Mouse (Mus musculus): ENCODE data around the gene Ip6k3. TPM values are rescaled to one million over a fixed set of nuclear protein-coding genes. Genes with fewer than 3 reads are reported as not detected.
A peak's percentile ranks its signal among the peaks of the same experiment; 100 is the strongest.

Ip6k3 gene
- polyA plus RNA-seq, 1 experiment from 2014 or later, result 0.25 TPM

DNA sequence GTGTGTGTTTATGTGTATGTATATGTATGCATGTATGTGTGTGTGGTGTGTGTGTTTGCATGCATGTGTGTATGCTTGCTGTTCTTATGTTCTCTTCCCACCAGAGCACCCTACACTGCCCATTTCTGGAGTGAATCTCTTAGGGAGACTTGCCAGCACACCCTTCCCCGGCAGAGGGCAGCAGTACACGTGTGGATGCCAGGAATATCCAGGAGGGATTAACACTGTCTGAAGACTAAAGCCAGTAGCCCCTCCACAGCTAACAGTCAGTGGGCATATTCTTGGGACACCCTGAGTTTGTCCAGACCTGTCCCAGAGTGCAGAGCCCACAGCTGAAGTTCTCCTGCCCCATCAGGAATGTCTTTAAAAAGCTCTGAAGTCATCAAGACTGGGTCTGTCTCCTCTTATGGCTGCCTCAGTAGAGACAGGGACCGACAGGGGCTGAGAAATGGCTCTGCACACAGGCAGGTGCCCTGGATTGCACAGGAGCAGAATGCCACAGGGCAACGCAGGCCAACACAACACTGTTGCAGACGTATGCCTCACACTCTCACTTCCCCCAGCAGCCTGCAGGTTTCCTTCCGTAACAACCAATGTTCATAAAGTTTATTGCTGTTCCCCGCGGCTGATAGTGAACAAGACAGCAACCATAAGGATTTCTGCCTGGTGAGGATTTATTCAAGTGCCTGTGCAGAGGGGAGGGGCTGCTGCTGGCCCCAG is 2.4 kb downstream of the Ip6k3 start:
- Histone ChIP-seq H3K4me3 (ENCODE audit: low read depth, low read length) (no peak overlapping the region), H3K27me3 (ENCODE audit: control insufficient read depth, insufficient read depth, low read length) (no peaks in the 10 kb centered on the region), H3K9me3 (ENCODE audit: control insufficient read depth, low read length) (no peaks in the 10 kb centered on the region), H3K36me3 (ENCODE audit: control insufficient read depth, insufficient read depth, low read length) (no peaks in the 10 kb centered on the region), H3K27ac (ENCODE audit: low read depth, low read length) (no peak overlapping the region), H3K4me1 (ENCODE audit: control insufficient read depth, insufficient read depth, low read length) (no peaks in the 10 kb centered on the region), H3K9ac (ENCODE audit: low read length) (no peak overlapping the region), H3K4me2 (ENCODE audit: low read depth) (no peak overlapping the region)
- DNase-seq (ENCODE audit: low spot score) (peak; percentile 60), ATAC-seq (ENCODE audit: insufficient read depth, low FRiP score, low TSS enrichment) (no peak)
- 61% methylated on average over 8 of the region's 8 CpGs for WGBS

DNA sequence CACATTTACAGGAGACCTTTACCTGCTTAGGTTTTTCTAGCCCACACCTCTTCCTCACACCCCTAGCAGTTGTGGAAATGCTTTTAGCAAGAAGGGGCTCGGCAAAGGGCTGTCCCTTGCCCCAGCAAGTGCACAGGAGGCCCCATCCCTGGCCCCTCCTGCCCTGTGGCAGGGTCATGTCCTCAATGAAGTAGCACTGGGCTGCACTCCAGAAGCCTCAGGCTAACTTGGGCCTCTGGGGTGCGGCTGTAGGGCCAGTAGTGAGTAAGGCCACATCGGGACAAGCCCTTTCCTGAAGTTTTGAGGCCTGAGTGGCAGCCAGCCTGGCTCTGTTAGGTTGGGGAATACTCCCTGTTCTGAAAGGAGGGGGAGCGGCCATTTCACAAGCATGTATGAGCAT is 6.7 kb downstream of the Ip6k3 start:
- Histone ChIP-seq H3K9ac (ENCODE audit: low read length) (no peak overlapping the region), H3K4me2 (ENCODE audit: low read depth) (no peak overlapping the region), H3K9me3 (ENCODE audit: control insufficient read depth, low read length) (no peaks in the 10 kb centered on the region), H3K27ac (ENCODE audit: low read depth, low read length) (no peak overlapping the region), H3K36me3 (ENCODE audit: control insufficient read depth, insufficient read depth, low read length) (no peaks in the 10 kb centered on the region), H3K27me3 (ENCODE audit: control insufficient read depth, insufficient read depth, low read length) (no peaks in the 10 kb centered on the region), H3K4me1 (ENCODE audit: control insufficient read depth, insufficient read depth, low read length) (0 out of 2 replicates have a peak, but pooled peaks cover 5% of the 10 kb centered on the region), H3K4me3 (ENCODE audit: low read depth, low read length) (no peak overlapping the region)
- WGBS, result 79% methylated on average over 4 of the region's 4 CpGs
- ATAC-seq (ENCODE audit: insufficient read depth, low FRiP score, low TSS enrichment), result no peak
- no peak for DNase-seq (ENCODE audit: low spot score)

DNA sequence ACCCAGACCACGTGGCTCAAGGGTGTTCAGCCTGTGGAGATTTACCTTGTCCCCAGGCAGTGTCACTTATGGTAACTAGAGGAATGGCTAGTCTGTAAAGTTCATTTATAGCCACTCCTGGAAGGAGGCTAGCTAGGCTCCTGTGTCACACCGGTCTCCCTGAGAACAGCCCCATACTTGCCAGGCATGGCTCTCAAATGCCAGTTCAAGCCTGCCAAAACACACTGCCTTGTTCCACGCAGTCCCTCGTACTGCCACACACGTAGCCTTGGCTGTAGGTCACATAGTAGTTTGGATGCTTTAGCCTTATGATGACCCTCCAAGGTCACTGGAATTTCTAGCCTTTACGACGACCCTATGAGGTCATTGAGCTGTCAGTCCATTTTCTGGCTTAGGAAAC is 8.4 kb downstream of the Ip6k3 start:
- H3K9me3 ChIP-seq (ENCODE audit: control insufficient read depth, low read length), result no peaks in the 10 kb centered on the region
- no peak overlapping the region for H3K9ac ChIP-seq (ENCODE audit: low read length)
- no peaks in the 10 kb centered on the region for H3K36me3 ChIP-seq (ENCODE audit: control insufficient read depth, insufficient read depth, low read length)
- H3K4me3 ChIP-seq (ENCODE audit: low read depth, low read length), result no peak overlapping the region
- ATAC-seq (ENCODE audit: insufficient read depth, low FRiP score, low TSS enrichment) (no peak), DNase-seq (ENCODE audit: low spot score) (no peak)
- WGBS, result 79% methylated on average over 7 of the region's 7 CpGs
- 0 out of 2 replicates have a peak, but pooled peaks cover 5% of the 10 kb centered on the region for H3K4me1 ChIP-seq (ENCODE audit: control insufficient read depth, insufficient read depth, low read length)
- H3K27ac ChIP-seq (ENCODE audit: low read depth, low read length), result no peak overlapping the region
- no peak overlapping the region for H3K4me2 ChIP-seq (ENCODE audit: low read depth)
- H3K27me3 ChIP-seq (ENCODE audit: control insufficient read depth, insufficient read depth, low read length), result no peaks in the 10 kb centered on the region

DNA sequence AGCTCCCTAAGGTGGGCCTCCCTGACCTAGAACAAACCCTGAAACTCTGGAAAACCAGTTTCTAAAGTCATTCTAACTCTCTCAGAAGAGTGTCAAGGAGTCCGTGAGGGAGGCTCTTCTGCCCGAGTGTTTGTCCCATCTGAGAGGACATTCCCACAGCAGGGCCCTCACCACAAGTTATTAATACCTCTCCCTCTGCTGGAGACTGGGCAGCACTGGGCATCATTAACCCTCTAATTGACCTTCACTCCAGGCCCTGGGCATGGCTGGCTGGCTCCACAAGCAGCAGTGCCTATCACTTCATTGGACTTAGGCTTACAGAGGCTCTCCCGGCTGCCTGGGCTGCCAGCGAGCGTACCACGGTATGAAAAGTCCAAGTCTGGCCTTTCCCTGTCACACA is 9.2 kb downstream of the Ip6k3 start:
- ATAC-seq (ENCODE audit: insufficient read depth, low FRiP score, low TSS enrichment) (no peak), DNase-seq (ENCODE audit: low spot score) (no peak)
- Histone ChIP-seq H3K4me3 (ENCODE audit: low read depth, low read length) (no peak overlapping the region), H3K36me3 (ENCODE audit: control insufficient read depth, insufficient read depth, low read length) (no peaks in the 10 kb centered on the region), H3K4me1 (ENCODE audit: control insufficient read depth, insufficient read depth, low read length) (0 out of 2 replicates have a peak, but pooled peaks cover 5% of the 10 kb centered on the region), H3K27ac (ENCODE audit: low read depth, low read length) (no peak overlapping the region), H3K4me2 (ENCODE audit: low read depth) (no peak overlapping the region), H3K9me3 (ENCODE audit: control insufficient read depth, low read length) (no peaks in the 10 kb centered on the region), H3K9ac (ENCODE audit: low read length) (no peak overlapping the region), H3K27me3 (ENCODE audit: control insufficient read depth, insufficient read depth, low read length) (no peaks in the 10 kb centered on the region)
- 88% methylated on average over 6 of the region's 6 CpGs for WGBS

GRCm38 (mm10) chr17:27155752-27156151 is 11.8 kb downstream of the Ip6k3 start:
- no peak overlapping the region for H3K4me2 ChIP-seq (ENCODE audit: low read depth)

GRCm38 (mm10) chr17:27154881-27155280 is 12.7 kb downstream of the Ip6k3 start:
- no peaks in the 10 kb centered on the region for H3K9me3 ChIP-seq (ENCODE audit: control insufficient read depth, low read length)
- H3K27me3 ChIP-seq (ENCODE audit: control insufficient read depth, insufficient read depth, low read length), result no peaks in the 10 kb centered on the region
- H3K4me1 ChIP-seq (ENCODE audit: control insufficient read depth, insufficient read depth, low read length), result peaks cover 13% of the 10 kb centered on the region; the same call in 1 of the 2 replicates
- no peak for DNase-seq (ENCODE audit: low spot score)
- no peak overlapping the region for H3K27ac ChIP-seq (ENCODE audit: low read depth, low read length)
- no peaks in the 10 kb centered on the region for H3K36me3 ChIP-seq (ENCODE audit: control insufficient read depth, insufficient read depth, low read length)
- no peak for ATAC-seq (ENCODE audit: insufficient read depth, low FRiP score, low TSS enrichment)
- 84% methylated on average over 6 of the region's 6 CpGs for WGBS
- H3K4me2 ChIP-seq (ENCODE audit: low read depth), result no peak overlapping the region
- H3K4me3 ChIP-seq (ENCODE audit: low read depth, low read length), result no peak overlapping the region
- H3K9ac ChIP-seq (ENCODE audit: low read length), result no peak overlapping the region

More at GRCm38 (mm10) chr17:27155752-27156151, 11.8 kb downstream of the Ip6k3 start:
- H3K9me3 ChIP-seq (ENCODE audit: control insufficient read depth, low read length), result no peaks in the 10 kb centered on the region
- no peak overlapping the region for H3K4me3 ChIP-seq (ENCODE audit: low read depth, low read length)
- no peak overlapping the region for H3K27ac ChIP-seq (ENCODE audit: low read depth, low read length)
- H3K9ac ChIP-seq (ENCODE audit: low read length), result no peak overlapping the region
- WGBS, result 73% methylated on average over 8 of the region's 8 CpGs
- no peaks in the 10 kb centered on the region for H3K36me3 ChIP-seq (ENCODE audit: control insufficient read depth, insufficient read depth, low read length)
- DNase-seq (ENCODE audit: low spot score), result no peak
- no peaks in the 10 kb centered on the region for H3K27me3 ChIP-seq (ENCODE audit: control insufficient read depth, insufficient read depth, low read length)
- ATAC-seq (ENCODE audit: insufficient read depth, low FRiP score, low TSS enrichment), result no peak
- peaks cover 9% of the 10 kb centered on the region; the same call in 1 of the 2 replicates for H3K4me1 ChIP-seq (ENCODE audit: control insufficient read depth, insufficient read depth, low read length)

DNA sequence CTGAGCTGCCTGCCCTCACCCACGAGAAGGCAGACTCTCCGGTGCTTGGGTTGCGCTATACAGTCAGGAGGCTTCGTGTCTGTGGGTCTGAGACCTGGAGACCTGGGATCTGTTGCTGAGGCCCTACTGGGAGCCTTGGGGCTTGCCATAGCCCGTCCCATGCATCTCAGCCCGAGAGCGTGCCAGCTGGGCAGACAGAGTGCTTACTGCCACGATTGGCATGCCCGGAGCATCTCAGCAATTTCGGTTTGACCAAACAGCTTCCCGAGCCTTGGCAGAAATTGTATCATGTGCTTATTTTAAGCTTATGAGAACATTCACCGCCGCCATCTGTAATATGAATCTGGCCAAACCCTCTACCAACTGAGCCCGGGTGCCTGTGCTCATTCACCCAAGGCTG is 13.3 kb downstream of the Ip6k3 start:
- H3K4me1 ChIP-seq (ENCODE audit: control insufficient read depth, insufficient read depth, low read length), result peaks cover 13% of the 10 kb centered on the region; the same call in 1 of the 2 replicates
- H3K27ac ChIP-seq (ENCODE audit: low read depth, low read length), result no peak overlapping the region
- no peak overlapping the region for H3K9ac ChIP-seq (ENCODE audit: low read length)
- WGBS, result 91% methylated on average over 14 of the region's 14 CpGs
- ATAC-seq (ENCODE audit: insufficient read depth, low FRiP score, low TSS enrichment) (no peak), DNase-seq (ENCODE audit: low spot score) (no peak)
- no peak overlapping the region for H3K4me3 ChIP-seq (ENCODE audit: low read depth, low read length)
- H3K36me3 ChIP-seq (ENCODE audit: control insufficient read depth, insufficient read depth, low read length), result no peaks in the 10 kb centered on the region
- H3K9me3 ChIP-seq (ENCODE audit: control insufficient read depth, low read length), result no peaks in the 10 kb centered on the region
- no peak overlapping the region for H3K4me2 ChIP-seq (ENCODE audit: low read depth)
- H3K27me3 ChIP-seq (ENCODE audit: control insufficient read depth, insufficient read depth, low read length), result no peaks in the 10 kb centered on the region

DNA sequence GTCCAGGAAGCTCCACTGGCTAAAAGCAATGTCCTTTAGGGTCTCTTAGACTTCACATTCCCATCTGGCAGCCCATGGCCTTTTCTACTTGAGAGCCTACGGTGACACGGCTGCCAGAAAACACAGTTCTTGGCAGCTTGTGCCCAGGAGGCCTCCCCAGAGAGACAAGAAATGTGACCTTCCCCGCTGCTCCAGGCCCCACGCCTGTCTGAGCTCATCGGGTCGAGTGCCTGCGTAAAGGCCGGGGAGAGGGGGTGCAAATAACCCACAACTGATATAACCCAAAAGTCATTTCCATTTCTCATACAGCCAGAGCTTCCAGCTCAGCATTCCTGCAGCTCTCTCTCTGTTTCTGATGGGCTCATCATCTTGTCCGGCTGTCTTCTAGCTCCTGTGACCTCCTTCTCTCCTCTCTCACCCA is 13.8 kb downstream of the Ip6k3 start:
- DNase-seq (ENCODE audit: low spot score) (no peak), ATAC-seq (ENCODE audit: insufficient read depth, low FRiP score, low TSS enrichment) (no peak)
- Histone ChIP-seq H3K9me3 (ENCODE audit: control insufficient read depth, low read length) (no peaks in the 10 kb centered on the region), H3K4me1 (ENCODE audit: control insufficient read depth, insufficient read depth, low read length) (peaks cover 13% of the 10 kb centered on the region; the same call in 1 of the 2 replicates), H3K9ac (ENCODE audit: low read length) (0 out of 2 replicates have a peak overlapping the region, but pooled peaks have one; percentile 24), H3K27me3 (ENCODE audit: control insufficient read depth, insufficient read depth, low read length) (no peaks in the 10 kb centered on the region), H3K36me3 (ENCODE audit: control insufficient read depth, insufficient read depth, low read length) (no peaks in the 10 kb centered on the region), H3K4me3 (ENCODE audit: low read depth, low read length) (no peak overlapping the region), H3K4me2 (ENCODE audit: low read depth) (no peak overlapping the region), H3K27ac (ENCODE audit: low read depth, low read length) (no peak overlapping the region)
- 80% methylated on average over 9 of the region's 9 CpGs for WGBS

Data from neural tube, embryonic 11.5 days (tissue).